Mouse (Mus musculus): ENCODE data around the gene B230104I21Rik. TPM values are rescaled to one million over a fixed set of nuclear protein-coding genes. Genes with fewer than 3 reads are reported as not detected.

B230104I21Rik gene
- not detected in 2 replicates for polyA plus RNA-seq (2015; fragmentation: Nextera tagmentation; extraction: Ambion mirVana)

DNA sequence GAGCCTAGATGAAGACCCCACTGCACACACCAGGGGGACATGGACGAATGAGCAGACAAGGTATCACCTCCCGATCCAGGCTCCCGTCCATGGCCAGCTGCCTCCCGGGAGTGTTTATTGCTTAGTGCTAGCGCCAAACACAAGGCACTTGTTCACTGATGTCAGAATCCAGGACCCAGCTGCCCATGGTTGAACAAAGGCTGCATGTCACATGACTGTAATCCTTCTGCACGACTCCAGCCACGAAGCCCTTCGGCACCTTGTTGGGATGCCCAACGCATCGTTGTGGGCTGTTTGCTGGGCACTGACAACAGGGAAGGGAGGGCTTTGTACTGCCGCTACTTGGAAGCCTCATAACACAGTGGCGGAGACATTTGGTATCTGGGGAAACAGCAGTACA lies at the start of gene B230104I21Rik:
B230104I21Rik (plus strand) TSS at position 367 of the 400 bp plus-strand sequence.
- WGBS, result 63% methylated on average over 12 of the region's 12 CpGs
- no peak for ATAC-seq
- Histone ChIP-seq H3K36me3 (ENCODE audit: control insufficient read depth, insufficient read depth, low read length) (no peaks in the 10 kb centered on the region), H3K27me3 (replicated peaks; ENCODE audit: control insufficient read depth, insufficient read depth, low read length) (0 out of 2 replicates have a peak, but pooled peaks cover 2% of the 10 kb centered on the region), H3K4me2 (ENCODE audit: low read depth, low read length) (peak within 1 kb of the TSS; percentile 33), H3K9ac (ENCODE audit: low read depth, low read length) (peak within 1 kb of the TSS; percentile 49), H3K27ac (ENCODE audit: low read length) (peak within 1 kb of the TSS; percentile 58), H3K4me3 (ENCODE audit: low read length) (peak within 1 kb of the TSS; percentile 30), H3K4me1 (ENCODE audit: control insufficient read depth, insufficient read depth, low read length) (peaks cover 10% of the 10 kb centered on the region), H3K9me3 (ENCODE audit: control insufficient read depth, low read length) (no peaks in the 10 kb centered on the region)

DNA sequence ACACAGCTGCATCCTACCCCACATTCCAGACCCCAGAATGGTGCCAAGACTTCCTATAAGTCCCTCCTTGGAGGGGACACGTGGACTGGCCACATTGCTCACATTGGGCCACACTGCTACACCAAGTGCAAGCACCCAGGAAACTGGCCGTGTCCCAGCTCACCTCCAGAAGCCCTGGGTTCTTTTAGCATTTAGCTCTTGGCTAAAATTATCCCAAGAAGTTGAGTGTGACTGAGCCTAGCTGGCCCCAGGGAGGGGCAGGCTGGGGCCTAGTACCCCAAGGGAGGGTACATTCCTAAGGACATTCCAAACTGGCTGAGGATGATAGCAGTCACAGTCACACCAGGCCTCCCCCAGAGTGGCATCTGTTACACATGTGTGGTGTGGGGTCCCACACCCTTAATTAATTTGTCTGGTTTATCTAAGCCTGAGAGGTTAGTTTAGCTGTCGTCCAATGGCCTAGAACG lies 42.2 kb upstream of the B230104I21Rik start:
- Histone ChIP-seq H3K27ac (ENCODE audit: low read length) (peak overlapping the region; percentile 90), H3K4me1 (ENCODE audit: control insufficient read depth, insufficient read depth, low read length) (peaks cover 36% of the 10 kb centered on the region), H3K36me3 (ENCODE audit: control insufficient read depth, insufficient read depth, low read length) (no peaks in the 10 kb centered on the region), H3K9me3 (ENCODE audit: control insufficient read depth, low read length) (no peaks in the 10 kb centered on the region), H3K9ac (ENCODE audit: low read depth, low read length) (peak overlapping the region; percentile 49; the same call in 1 of the 2 replicates), H3K4me3 (ENCODE audit: low read length) (no peak overlapping the region; the same call in 1 of the 2 replicates), H3K27me3 (replicated peaks; ENCODE audit: control insufficient read depth, insufficient read depth, low read length) (no peaks in the 10 kb centered on the region), H3K4me2 (ENCODE audit: low read depth, low read length) (peak overlapping the region; percentile 49)
- WGBS, result 24% methylated on average over 4 of the region's 4 CpGs
- ATAC-seq, result peak; percentile 39

DNA sequence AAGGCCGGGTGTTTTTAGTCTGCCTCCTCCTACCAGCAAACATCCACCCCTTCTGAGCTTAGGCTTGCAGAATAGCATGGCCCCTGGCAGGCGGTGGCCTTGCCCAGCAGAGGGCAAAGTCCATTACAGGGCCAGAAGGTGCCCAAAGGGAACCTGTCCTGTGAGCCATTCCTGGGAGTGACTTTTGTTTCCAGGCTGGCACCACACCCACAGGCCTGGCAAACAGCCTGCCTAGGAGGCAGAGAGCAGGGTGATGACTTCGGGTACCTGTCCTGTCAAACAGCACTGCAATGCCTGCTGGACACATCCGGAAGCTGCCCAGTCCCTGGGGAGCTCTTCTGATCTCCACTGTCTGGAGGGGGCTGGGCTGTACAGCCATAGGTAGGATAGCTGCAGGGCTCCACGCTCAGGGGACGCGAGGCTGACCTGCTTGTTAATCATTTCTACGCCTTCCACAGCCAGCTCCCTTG lies 41.6 kb upstream of the B230104I21Rik start:
- peak; percentile 88 for ATAC-seq
- peaks cover 36% of the 10 kb centered on the region for H3K4me1 ChIP-seq (ENCODE audit: control insufficient read depth, insufficient read depth, low read length)
- H3K36me3 ChIP-seq (ENCODE audit: control insufficient read depth, insufficient read depth, low read length), result no peaks in the 10 kb centered on the region
- WGBS, result 25% methylated on average over 8 of the region's 8 CpGs
- H3K27ac ChIP-seq (ENCODE audit: low read length), result peak overlapping the region; percentile 90
- no peaks in the 10 kb centered on the region for H3K9me3 ChIP-seq (ENCODE audit: control insufficient read depth, low read length)
- H3K4me3 ChIP-seq (ENCODE audit: low read length), result peak overlapping the region; percentile 19
- peak overlapping the region; percentile 49 for H3K4me2 ChIP-seq (ENCODE audit: low read depth, low read length)
- H3K27me3 ChIP-seq (replicated peaks; ENCODE audit: control insufficient read depth, insufficient read depth, low read length), result no peaks in the 10 kb centered on the region
- peak overlapping the region; percentile 49 for H3K9ac ChIP-seq (ENCODE audit: low read depth, low read length)

DNA sequence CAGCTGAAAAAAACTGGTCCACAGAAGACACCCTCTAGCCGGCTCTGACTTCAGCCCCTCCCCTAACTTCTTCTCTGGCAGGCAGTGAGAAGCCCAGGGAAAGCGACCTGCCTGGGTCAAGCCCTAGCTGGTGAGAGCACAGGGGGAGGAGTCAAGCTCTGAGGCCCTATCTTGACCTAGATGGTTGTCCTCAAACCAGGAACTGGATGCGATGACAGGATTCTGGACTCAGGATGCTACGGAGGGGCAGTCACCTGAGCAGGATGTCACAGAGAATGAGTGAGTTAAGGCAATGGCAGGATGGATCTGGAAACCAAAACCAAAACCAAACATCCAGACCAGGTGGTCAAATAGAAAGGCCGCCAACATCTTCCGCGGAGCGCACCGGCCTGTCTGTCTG lies 38.2 kb upstream of the B230104I21Rik start:
- H3K27ac ChIP-seq (ENCODE audit: low read length), result peak overlapping the region; percentile 74
- 31% methylated on average over 9 of the region's 9 CpGs for WGBS
- peak overlapping the region; percentile 56 for H3K9ac ChIP-seq (ENCODE audit: low read depth, low read length)
- H3K9me3 ChIP-seq (ENCODE audit: control insufficient read depth, low read length), result no peaks in the 10 kb centered on the region
- peaks cover 10% of the 10 kb centered on the region; the same call in 1 of the 2 replicates for H3K27me3 ChIP-seq (replicated peaks; ENCODE audit: control insufficient read depth, insufficient read depth, low read length)
- no peaks in the 10 kb centered on the region for H3K36me3 ChIP-seq (ENCODE audit: control insufficient read depth, insufficient read depth, low read length)
- H3K4me2 ChIP-seq (ENCODE audit: low read depth, low read length), result peak overlapping the region; percentile 75
- peaks cover 40% of the 10 kb centered on the region for H3K4me1 ChIP-seq (ENCODE audit: control insufficient read depth, insufficient read depth, low read length)
- ATAC-seq, result peak; percentile 41
- H3K4me3 ChIP-seq (ENCODE audit: low read length), result peak overlapping the region; percentile 62

DNA sequence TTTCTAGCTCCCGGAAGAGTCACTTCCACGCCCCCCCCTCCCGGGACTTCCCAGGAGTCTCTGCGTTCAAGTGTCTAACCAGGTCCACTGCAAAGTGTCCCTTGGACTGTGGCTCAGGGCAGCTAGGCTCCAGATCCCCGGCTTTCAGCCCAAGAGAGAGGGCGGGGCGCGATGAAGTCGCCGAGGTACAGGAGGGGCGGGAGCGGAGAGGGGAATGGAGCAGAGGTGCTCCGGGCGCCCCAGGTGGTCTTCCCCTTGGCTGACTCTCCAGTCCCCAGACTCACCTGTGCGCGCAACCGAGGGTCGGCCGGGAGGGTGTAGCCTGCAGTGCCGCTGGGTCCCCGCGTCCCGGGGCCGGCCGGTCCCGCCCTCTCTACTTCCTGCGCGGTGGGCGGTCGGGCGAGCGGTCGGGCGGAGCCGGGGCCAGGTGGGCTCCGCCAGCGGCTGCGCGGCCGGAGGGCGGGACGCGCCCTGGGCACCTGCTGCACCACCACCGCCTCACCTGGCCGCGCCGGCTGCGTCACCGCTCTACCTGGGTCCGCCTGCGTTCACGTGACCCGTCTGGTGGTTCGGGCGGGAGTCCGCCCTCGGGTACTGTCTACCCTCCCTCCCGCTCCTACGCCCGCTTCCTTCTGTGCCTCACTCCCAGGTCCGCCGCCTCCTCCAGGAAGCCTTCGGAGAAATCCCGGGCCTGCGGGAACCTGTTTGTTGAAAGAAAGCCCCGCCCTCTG lies 36.2 kb upstream of the B230104I21Rik start:
- under 1% methylated on average over 66 of the region's 66 CpGs for WGBS
- peak overlapping the region; percentile 71 for H3K9ac ChIP-seq (ENCODE audit: low read depth, low read length)
- ATAC-seq, result peak; percentile 86

DNA sequence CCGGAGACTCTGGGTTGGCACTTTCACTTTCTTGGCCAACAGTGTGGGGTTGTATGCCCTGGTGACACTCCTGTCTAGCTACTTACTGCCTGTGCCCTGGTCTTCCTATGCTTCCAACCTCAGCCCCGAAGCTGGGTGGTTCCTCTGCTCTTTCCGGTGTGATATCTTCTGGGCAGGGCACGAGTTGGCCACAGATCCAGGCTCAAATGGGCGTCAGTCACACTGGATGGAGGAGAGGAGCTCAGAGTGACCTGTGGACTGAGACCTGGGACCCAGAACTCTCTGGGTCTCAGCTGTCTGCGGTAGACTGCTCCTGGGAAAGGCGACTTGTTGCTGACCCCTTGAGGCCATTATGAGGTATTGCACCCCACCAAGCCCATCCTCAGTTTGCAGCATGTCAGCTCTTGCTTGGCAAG lies 34.5 kb upstream of the B230104I21Rik start, which contains the start of gene Arhgef16:
Arhgef16 (minus strand) TSS at position 211 of the 416 bp plus-strand sequence.
- WGBS, result 19% methylated on average over 7 of the region's 7 CpGs
- peaks cover 15% of the 10 kb centered on the region; the same call in 1 of the 2 replicates for H3K4me1 ChIP-seq (ENCODE audit: control insufficient read depth, insufficient read depth, low read length)
- no peak within 1 kb of the TSS for H3K27ac ChIP-seq (ENCODE audit: low read length)
- H3K27me3 ChIP-seq (replicated peaks; ENCODE audit: control insufficient read depth, insufficient read depth, low read length), result peaks cover 10% of the 10 kb centered on the region; the same call in 1 of the 2 replicates
- H3K4me2 ChIP-seq (ENCODE audit: low read depth, low read length), result peak within 1 kb of the TSS; percentile 75; the same call in 1 of the 2 replicates
- H3K9ac ChIP-seq (ENCODE audit: low read depth, low read length), result peak within 1 kb of the TSS; percentile 71
- 0 out of 2 replicates have a peak, but pooled peaks have one; percentile 5 for ATAC-seq
- no peaks in the 10 kb centered on the region for H3K9me3 ChIP-seq (ENCODE audit: control insufficient read depth, low read length)
- H3K4me3 ChIP-seq (ENCODE audit: low read length), result no peak within 1 kb of the TSS
- H3K36me3 ChIP-seq (ENCODE audit: control insufficient read depth, insufficient read depth, low read length), result no peaks in the 10 kb centered on the region

More for the DNA sequence above, 36.2 kb upstream of the B230104I21Rik start:
- Histone ChIP-seq H3K36me3 (ENCODE audit: control insufficient read depth, insufficient read depth, low read length) (no peaks in the 10 kb centered on the region), H3K4me1 (ENCODE audit: control insufficient read depth, insufficient read depth, low read length) (peaks cover 25% of the 10 kb centered on the region; the same call in 1 of the 2 replicates), H3K4me2 (ENCODE audit: low read depth, low read length) (peak overlapping the region; percentile 75), H3K27me3 (replicated peaks; ENCODE audit: control insufficient read depth, insufficient read depth, low read length) (peaks cover 10% of the 10 kb centered on the region; the same call in 1 of the 2 replicates), H3K9me3 (ENCODE audit: control insufficient read depth, low read length) (no peaks in the 10 kb centered on the region), H3K27ac (ENCODE audit: low read length) (peak overlapping the region; percentile 94), H3K4me3 (ENCODE audit: low read length) (peak overlapping the region; percentile 62)

DNA sequence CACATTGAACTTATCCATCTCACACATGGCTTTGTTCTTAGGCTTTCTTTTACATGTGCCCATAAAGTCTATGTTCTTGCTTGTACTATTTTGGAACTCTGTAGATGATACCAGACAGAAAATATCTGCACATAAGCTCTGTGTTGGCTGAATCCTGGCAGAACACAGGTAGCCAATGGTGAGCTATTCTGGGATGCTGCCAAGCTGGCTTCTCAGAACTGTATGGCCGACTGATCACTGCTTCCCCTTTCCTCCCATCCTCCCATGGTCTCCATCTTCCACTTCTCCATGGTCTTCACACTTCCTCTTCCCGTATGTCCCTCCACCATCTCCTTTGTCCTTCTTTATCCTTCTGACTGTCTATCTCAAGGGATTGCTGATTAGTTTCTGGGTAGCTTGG lies 26.8 kb upstream of the B230104I21Rik start:
- Histone ChIP-seq H3K27me3 (replicated peaks; ENCODE audit: control insufficient read depth, insufficient read depth, low read length) (no peaks in the 10 kb centered on the region), H3K4me3 (ENCODE audit: low read length) (no peak overlapping the region), H3K4me1 (ENCODE audit: control insufficient read depth, insufficient read depth, low read length) (no peaks in the 10 kb centered on the region), H3K36me3 (ENCODE audit: control insufficient read depth, insufficient read depth, low read length) (no peaks in the 10 kb centered on the region), H3K4me2 (ENCODE audit: low read depth, low read length) (no peak overlapping the region), H3K9me3 (ENCODE audit: control insufficient read depth, low read length) (no peaks in the 10 kb centered on the region), H3K9ac (ENCODE audit: low read depth, low read length) (no peak overlapping the region), H3K27ac (ENCODE audit: low read length) (no peak overlapping the region)
- no peak for ATAC-seq
- WGBS, result 78% methylated on average over 2 of the region's 2 CpGs

DNA sequence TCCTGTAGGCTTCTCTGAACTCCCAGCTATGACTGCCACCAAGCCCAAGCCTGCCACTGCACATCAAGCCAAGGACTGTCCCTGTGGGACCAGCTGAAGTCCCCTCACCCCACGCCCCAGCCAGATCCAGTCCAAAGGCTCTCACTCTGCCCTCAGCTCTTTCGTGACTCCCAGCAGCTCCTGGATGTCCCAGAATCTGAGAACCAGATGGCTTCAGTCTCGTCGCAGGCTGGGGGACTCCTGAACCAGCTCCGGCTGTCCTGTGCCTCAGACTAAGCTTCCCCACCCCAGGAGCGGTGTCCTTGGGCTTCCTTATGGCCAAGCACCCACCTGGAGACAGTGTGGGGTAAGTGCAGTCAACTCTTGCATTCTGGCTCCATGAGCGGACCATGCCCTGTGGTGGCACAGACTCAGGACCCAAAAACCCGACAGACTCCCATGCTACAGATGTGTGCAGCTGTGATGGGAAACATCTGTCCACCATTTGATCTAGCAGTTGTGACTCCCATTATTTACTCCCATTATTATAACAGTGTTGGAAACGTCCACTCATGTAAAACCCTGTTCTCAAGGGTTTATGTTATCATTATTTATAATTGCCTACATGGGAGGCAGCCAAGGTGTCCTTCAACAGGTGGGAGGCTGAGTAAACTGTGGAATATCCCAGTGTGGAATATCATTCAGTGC lies 25.2 kb upstream of the B230104I21Rik start:
- H3K27ac ChIP-seq (ENCODE audit: low read length), result no peak overlapping the region
- no peaks in the 10 kb centered on the region for H3K9me3 ChIP-seq (ENCODE audit: control insufficient read depth, low read length)
- no peaks in the 10 kb centered on the region for H3K27me3 ChIP-seq (replicated peaks; ENCODE audit: control insufficient read depth, insufficient read depth, low read length)
- H3K36me3 ChIP-seq (ENCODE audit: control insufficient read depth, insufficient read depth, low read length), result no peaks in the 10 kb centered on the region
- WGBS, result 65% methylated on average over 9 of the region's 9 CpGs
- H3K4me1 ChIP-seq (ENCODE audit: control insufficient read depth, insufficient read depth, low read length), result no peaks in the 10 kb centered on the region
- no peak overlapping the region for H3K9ac ChIP-seq (ENCODE audit: low read depth, low read length)
- ATAC-seq, result no peak
- H3K4me3 ChIP-seq (ENCODE audit: low read length), result no peak overlapping the region
- no peak overlapping the region for H3K4me2 ChIP-seq (ENCODE audit: low read depth, low read length)
